Mouse (Mus musculus) thymus, adult 2 months (tissue): ENCODE data around the gene Nfkbie. TPM values are rescaled to one million over a fixed set of nuclear protein-coding genes. Genes with fewer than 3 reads are reported as not detected.

Experiments
- DNase-seq: peaks from one replicate; pipeline ENCODE4 v3.0.0; 2021
- H3K27ac ChIP-seq: fragments of 200-500 bp; 2 replicates; pipeline ENCODE4 v1.5.1; 2012; ENCODE audit warnings: low read length, control low read depth; ENCODE audit not compliant: control insufficient read depth, insufficient read depth
- H3K27me3 ChIP-seq: fragments of 200-500 bp; 2 replicates; pipeline ENCODE4 v1.6.1; 2012; ENCODE audit warnings: mild to moderate bottlenecking, low read length, moderate library complexity, mixed read lengths; ENCODE audit not compliant: control insufficient read depth, insufficient read depth
- H3K36me3 ChIP-seq: fragments of 200-500 bp; 2 replicates; pipeline ENCODE4 v1.6.1; 2012; ENCODE audit warnings: mild to moderate bottlenecking, low read length, moderate library complexity; ENCODE audit not compliant: control insufficient read depth, insufficient read depth
- H3K4me1 ChIP-seq: fragments of 200-500 bp; replicated peaks from 2 replicates; pipeline ENCODE4 v1.6.1; 2012; ENCODE audit warnings: low read length; ENCODE audit not compliant: control insufficient read depth, insufficient read depth
- H3K4me3 ChIP-seq: fragments of 200-500 bp; 2 replicates; pipeline ENCODE4 v1.5.1; 2012; ENCODE audit warnings: mild to moderate bottlenecking, low read length, control low read depth, moderate library complexity; ENCODE audit not compliant: control insufficient read depth, insufficient read depth
- CTCF ChIP-seq: fragments of 200-500 bp; IDR thresholded peaks from 2 replicates; pipeline ENCODE4 v1.5.1; 2012; ENCODE audit warnings: mild to moderate bottlenecking, control low read depth, low read length, moderate library complexity, borderline replicate concordance; ENCODE audit not compliant: control insufficient read depth, poor library complexity, insufficient read depth; ENCODE audit errors: extremely low read depth
- POLR2A ChIP-seq: fragments of 200-500 bp; IDR thresholded peaks from 2 replicates; pipeline ENCODE4 v1.6.1; 2012; ENCODE audit warnings: mild to moderate bottlenecking, low read length, control low read depth, moderate library complexity; ENCODE audit not compliant: control insufficient read depth, poor library complexity, insufficient read depth; ENCODE audit errors: extremely low read depth
- WGBS: fragments of 180-500 bp; shearing (Covaris S2); methylation state at CpG from one replicate; pipeline ENCODE4 v1.1.7; 2018; 5-methylcytosine and 5-hydroxymethylcytosine counted together
- polyA plus RNA-seq: library from polyadenylated mRNA; depleted of rRNA; stranded (reverse); fragments of >200 nt; gene quantifications from 2 replicates; pipeline ENCODE4 v1.2.3, GENCODE M21; 2012

The Nfkbie gene
- polyA plus RNA-seq, 1 experiment: 64.5 TPM

DNA sequence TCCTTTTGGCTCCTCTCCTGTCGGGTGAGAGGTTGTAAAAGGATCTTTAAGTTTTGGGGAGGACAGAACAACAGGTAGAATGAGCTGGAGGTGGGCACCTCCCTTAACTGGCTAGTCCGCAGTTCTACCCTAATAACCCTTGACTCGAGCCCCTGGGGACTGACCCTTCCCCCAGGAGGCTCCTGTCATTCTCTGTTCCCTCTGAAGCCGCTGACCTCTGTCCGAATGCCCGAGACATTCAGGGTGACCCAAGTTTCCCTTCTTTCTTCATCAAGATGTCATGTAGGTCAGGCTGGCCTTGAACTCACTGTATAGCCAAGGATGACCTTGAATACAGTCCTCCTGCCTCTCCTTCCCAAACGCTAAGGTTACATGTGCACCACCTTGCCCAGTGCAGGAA lies 32.9 kb downstream of the Nfkbie start:
- no peaks in the 10 kb centered on the region for H3K27me3 ChIP-seq
- DNase-seq: no peak
- H3K4me3 ChIP-seq: no peak overlapping the region
- WGBS: 99% methylated on average over 7 of the region's 7 CpGs
- peaks cover 22% of the 10 kb centered on the region for H3K4me1 ChIP-seq
- TF ChIP-seq CTCF (no peak), POLR2A (no peak)
- no peak overlapping the region for H3K27ac ChIP-seq
- peaks cover 11% of the 10 kb centered on the region for H3K36me3 ChIP-seq

DNA sequence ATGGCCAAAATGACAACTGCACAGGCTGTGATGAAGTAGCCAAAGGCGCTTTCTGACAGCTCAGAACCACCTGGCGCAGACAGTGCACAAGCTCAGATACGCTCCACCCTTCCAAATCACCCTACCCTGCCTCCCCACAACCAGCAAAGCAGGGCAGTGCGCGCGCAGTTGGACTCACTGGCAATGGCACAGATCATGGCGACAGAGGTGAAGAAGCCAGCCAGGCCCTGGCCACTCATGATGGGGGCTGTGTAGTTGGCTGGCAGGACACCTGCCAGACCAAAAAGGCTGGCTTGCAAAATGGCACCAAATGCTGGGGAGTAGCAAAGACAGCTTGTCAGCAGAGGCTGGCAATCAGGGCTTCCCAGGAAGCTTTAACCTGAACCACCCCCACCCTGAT lies 33.7 kb downstream of the Nfkbie start:
- no peak overlapping the region for H3K4me3 ChIP-seq
- over 99% methylated on average over 7 of the region's 7 CpGs for WGBS
- TF ChIP-seq POLR2A (no peak), CTCF (0 out of 2 replicates have a peak, but pooled peaks have one; percentile 17)
- no peak overlapping the region for H3K27ac ChIP-seq
- H3K4me1 ChIP-seq: peaks cover 30% of the 10 kb centered on the region
- H3K36me3 ChIP-seq: peaks cover 11% of the 10 kb centered on the region
- H3K27me3 ChIP-seq: no peaks in the 10 kb centered on the region
- no peak for DNase-seq

DNA sequence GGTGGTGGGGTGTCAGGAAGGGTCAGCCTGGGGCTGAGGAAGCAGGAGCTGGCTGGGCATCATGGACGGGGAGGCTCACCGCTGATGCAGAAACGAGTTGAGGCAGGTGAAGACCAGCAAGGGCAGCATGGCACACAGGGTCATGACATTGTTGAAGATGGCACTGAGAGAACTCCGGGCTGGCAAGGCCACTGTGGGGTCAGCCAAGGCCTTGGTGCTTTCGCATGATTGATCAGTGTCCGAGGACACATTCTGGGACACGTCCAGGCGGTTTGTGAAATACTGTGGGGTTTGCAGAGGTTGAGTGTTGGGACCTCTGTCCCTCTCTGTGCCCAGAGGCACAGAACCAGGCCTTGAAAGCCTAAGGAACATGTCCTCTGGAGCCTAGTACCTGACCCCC lies 34.3 kb downstream of the Nfkbie start:
- TF ChIP-seq CTCF (no peak), POLR2A (no peak)
- Histone ChIP-seq H3K27me3 (no peaks in the 10 kb centered on the region), H3K36me3 (peaks cover 11% of the 10 kb centered on the region), H3K27ac (no peak overlapping the region), H3K4me3 (no peak overlapping the region), H3K4me1 (peaks cover 35% of the 10 kb centered on the region)
- WGBS: 98% methylated on average over 8 of the region's 8 CpGs
- DNase-seq: no peak

DNA sequence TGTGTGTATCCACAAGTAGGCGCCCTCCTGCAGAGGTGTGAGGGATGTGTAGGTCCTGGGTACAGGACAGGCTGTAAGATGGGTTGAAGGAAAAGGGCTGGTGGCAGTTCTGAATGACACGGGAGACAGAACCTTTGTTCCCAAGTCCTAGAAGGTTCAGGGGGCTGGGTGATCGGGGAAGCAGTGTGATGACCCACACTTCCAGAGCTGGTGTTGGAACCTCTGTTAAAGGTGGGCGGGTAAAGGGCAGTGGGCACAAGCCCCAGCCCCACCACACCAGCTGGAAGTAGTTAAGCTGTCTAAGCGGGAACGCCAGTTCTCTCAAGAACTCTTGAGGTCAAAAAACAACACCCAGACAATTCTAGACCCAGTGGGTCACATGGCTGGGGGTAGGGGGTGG lies 34.9 kb downstream of the Nfkbie start:
- Histone ChIP-seq H3K4me3 (no peak overlapping the region), H3K36me3 (peaks cover 11% of the 10 kb centered on the region), H3K27me3 (no peaks in the 10 kb centered on the region), H3K4me1 (peaks cover 36% of the 10 kb centered on the region), H3K27ac (no peak overlapping the region)
- DNase-seq: no peak
- WGBS: 95% methylated on average over 6 of the region's 6 CpGs
- no peak for TF ChIP-seq POLR2A
- no peak for TF ChIP-seq CTCF

DNA sequence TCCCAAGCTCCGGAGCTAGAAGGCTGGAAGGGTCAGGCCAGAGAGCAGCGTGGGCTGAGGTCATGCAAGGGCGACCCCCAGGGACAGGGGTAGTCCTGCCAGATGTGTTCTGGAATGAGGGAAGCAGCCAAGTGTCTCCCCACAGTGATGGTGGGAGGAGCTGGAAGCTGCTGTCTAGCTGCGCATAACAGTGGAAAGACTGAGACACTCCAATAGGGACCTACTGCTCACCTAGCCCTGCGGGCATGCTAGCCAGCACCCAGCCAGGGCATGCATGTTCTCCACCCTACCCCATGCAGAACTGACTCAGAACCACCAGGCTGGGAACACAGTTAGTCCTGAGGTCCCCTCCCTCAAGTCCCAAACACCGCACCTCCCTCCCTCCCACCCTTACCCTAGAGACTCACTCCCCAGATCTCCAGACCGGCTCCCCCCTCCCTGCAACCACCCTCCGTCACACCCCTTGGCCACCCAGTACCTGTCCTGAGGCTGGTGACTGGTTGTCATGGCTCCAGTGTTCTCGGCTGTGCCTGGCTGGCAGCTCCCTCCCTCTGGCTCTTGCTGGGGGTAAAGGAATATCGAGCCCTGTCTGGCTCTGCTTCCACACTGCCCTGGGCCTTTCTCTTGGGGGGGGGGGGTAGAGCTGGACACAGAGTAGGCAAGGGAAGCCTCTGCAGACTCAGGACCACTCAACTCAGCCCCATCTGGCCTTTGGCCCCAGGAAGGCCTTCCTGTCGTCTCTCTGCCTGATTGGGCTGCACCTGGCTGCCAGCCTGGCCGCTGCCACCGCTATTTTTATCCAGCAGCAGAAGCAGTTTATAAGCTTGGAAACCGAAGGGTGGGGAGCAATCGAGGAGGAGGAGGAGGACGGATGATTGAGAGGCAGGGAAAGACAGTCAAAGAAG lies 36.5 kb downstream of the Nfkbie start:
- TF ChIP-seq CTCF: no peak
- TF ChIP-seq POLR2A: no peak
- peaks cover 51% of the 10 kb centered on the region for H3K4me1 ChIP-seq
- H3K4me3 ChIP-seq: peak overlapping the region; percentile 6; the same call in 1 of the 2 replicates
- no peaks in the 10 kb centered on the region for H3K27me3 ChIP-seq
- peaks cover 4% of the 10 kb centered on the region for H3K36me3 ChIP-seq
- whole genome bisulfite sequencing: 59% methylated on average over 16 of the region's 16 CpGs
- DNase-seq: no peak
- H3K27ac ChIP-seq: peak overlapping the region; percentile 29; the same call in 1 of the 2 replicates

DNA sequence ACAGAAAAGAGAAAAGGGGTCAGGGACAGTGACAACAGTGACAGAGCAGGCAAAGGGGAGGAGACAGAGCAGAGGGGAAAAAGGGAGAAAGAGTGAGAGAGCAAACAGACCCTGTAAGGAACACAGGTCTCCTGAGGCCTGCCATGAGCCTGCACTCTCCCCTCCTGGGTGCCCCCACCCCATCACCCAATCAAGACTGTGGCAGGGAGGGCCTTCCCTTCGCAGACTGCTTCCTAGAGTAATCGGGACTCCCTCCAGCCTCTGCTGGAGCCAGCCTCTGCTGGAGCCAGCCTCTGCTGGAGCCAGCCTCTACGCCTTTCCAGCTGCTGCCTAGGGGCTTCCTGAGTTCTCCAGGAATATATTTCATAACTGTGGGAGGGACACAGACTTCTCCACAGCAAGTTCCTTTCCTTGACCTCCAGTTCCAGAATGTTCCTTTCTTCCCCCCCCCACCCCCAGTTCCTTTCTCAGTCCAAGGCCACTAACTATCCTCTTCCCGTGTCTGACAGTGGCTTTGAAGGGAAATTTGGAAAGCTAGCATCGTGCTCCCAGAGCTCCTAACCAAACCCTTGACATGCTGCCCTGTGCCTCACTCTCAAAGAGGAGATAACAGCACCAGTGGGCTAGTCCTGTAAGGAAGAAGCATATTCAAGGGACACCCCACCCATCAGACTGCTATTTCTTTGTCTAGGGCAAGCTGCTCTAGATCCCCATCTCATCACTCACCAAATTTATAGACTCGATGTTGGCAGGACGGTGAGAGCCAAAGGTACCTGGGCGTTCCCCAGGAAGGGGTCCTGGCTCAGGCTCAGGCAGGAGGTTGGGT lies 37.3 kb downstream of the Nfkbie start:
- TF ChIP-seq POLR2A: no peak
- TF ChIP-seq CTCF: no peak
- Histone ChIP-seq H3K4me3 (peak overlapping the region; percentile 6; the same call in 1 of the 2 replicates), H3K27ac (peak overlapping the region; percentile 29; the same call in 1 of the 2 replicates), H3K36me3 (peaks cover 4% of the 10 kb centered on the region; the same call in 1 of the 2 replicates), H3K4me1 (peaks cover 55% of the 10 kb centered on the region), H3K27me3 (no peaks in the 10 kb centered on the region)
- 64% methylated on average over 8 of the region's 8 CpGs for WGBS
- no peak for DNase-seq
